Mouse (Mus musculus): ENCODE measurements around the gene Kcnk10. TPM values are rescaled to one million over a fixed set of nuclear protein-coding genes. Genes with fewer than 3 reads are reported as not detected.
A peak's percentile ranks its signal among the peaks of the same experiment; 100 is the strongest.
"Not testable (repeated sequence)": the region's sequence is repeated elsewhere in the genome, so short reads cannot be mapped to it uniquely, and the experiment has no call there.

Gene Kcnk10
- polyA plus RNA-seq (2012; rRNA removed), result 0.14 and 1.5 TPM in 2 replicates

DNA sequence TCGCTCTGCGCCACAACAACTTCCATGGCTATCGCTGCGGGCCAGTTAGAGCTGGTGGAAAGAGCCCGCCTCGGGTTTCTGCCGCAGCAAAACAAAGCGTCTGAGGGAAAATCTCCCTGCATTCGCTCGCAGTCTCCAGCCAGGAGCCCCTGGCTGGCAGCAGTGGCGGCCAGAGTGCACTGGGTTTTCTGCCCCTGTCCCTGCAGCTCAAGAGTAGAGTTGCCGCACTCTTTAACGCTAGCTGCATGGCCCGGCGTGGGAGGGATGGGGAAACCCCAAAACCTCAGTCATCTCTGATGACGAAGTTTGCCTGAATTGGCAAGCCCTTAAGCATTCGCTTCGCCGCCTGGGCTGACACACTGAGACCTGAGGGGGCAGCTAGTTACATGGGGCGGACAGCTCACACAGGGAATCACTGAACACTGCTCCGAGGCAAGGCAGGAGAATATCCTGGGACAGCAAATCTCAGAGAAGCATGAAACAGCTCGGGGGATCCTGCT, at the start of gene Kcnk10:
TSS of gene Kcnk10 (minus strand) at position 450 of the 500 bp plus-strand sequence.
- Histone ChIP-seq H3K27ac (ENCODE audit: control insufficient read depth, insufficient read depth, low read depth, low read length) (no peak within 1 kb of the TSS), H3K27me3 (ENCODE audit: control insufficient read depth, insufficient read depth, low read length) (peaks cover 2% of the 10 kb centered on the region; the same call in 1 of the 2 replicates), H3K36me3 (ENCODE audit: control insufficient read depth, insufficient read depth, low read length) (no peaks in the 10 kb centered on the region), H3K4me3 (ENCODE audit: control insufficient read depth, low read depth, low read length) (no peak within 1 kb of the TSS), H3K4me1 (ENCODE audit: control insufficient read depth, insufficient read depth, low read length) (peaks cover 15% of the 10 kb centered on the region)
- TF ChIP-seq POLR2A (IDR thresholded peaks at IDR 0.05; ENCODE audit: control insufficient read depth, low read depth, low read length), result no peak
- no peak for TF ChIP-seq CTCF (IDR thresholded peaks at IDR 0.05; ENCODE audit: control insufficient read depth, insufficient read depth, insufficient replicate concordance, low read depth, low read length)

DNA sequence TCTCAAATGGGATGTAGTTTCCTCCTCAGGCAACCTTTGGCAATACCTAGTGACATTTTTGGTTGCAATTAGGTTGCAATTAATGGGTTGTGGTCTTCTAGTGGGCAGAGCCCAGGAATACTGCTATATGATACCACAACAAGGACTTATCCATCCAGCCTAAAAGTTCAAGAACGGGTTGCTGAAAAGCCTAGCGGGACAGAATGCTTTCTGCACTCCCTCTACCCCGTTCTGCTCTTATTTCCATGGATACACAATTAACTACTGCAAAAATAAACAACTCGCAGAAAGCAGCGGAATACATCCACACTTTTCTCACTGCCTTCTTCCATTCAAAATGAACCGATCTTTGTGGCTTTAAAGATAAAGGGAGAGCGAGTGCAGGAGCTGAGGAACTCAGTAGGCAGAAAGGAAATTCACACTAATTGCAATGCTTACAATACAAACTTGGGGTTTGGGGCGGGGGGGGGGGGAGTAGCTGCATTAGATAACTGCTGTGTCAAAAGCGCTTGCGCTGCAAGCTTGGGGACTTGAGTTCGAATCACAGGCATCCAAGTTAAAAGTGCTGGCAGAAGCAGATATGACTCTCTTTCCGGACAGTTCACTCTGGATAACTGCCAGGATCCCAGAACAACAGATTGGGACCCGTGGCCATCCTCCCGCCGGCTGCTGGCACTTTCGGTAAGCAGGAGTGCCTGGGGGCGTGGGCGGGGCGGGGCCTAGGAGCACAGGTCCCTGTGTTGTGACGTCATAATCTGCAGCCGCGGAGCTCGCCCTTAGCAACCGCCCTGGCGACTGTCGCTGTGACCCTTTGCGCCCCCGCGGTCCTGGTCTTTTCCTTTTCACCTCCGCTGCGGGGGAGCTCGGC, 49.5 kb upstream of the Kcnk10 start, which contains the start of gene Spata7:
TSS of gene Spata7 (plus strand) at position 766 of the 868 bp plus-strand sequence.
- Histone ChIP-seq H3K36me3 (ENCODE audit: control insufficient read depth, insufficient read depth, low read length) (no peaks in the 10 kb centered on the region; the same call in 1 of the 2 replicates), H3K4me3 (ENCODE audit: control insufficient read depth, low read depth, low read length) (peak within 1 kb of the TSS; percentile 99), H3K27me3 (ENCODE audit: control insufficient read depth, insufficient read depth, low read length) (no peaks in the 10 kb centered on the region), H3K4me1 (ENCODE audit: control insufficient read depth, insufficient read depth, low read length) (no peaks in the 10 kb centered on the region), H3K27ac (ENCODE audit: control insufficient read depth, insufficient read depth, low read depth, low read length) (peak within 1 kb of the TSS; percentile 93)
- TF ChIP-seq CTCF (IDR thresholded peaks at IDR 0.05; ENCODE audit: control insufficient read depth, insufficient read depth, insufficient replicate concordance, low read depth, low read length), result no peak
- TF ChIP-seq POLR2A (IDR thresholded peaks at IDR 0.05; ENCODE audit: control insufficient read depth, low read depth, low read length), result peak; percentile 91

DNA sequence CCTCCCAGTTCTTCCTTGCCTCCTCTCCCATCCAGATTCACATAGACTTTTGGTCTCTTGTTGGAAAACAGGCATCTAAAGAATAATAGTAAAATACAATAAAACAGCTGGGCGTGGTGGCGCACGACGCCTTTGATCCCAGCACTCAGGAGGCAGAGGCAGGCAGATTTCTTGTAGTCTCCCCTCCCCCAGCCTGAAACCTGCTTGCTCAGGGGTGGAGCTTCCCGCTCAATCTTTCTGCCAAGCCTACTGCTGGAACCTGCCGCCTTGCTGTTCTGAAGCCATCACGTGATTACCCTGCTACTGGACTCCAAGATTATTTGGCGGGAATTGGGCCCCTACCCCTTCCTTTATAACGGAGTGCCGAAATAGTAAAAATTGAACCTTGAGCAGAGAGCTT, 45.2 kb upstream of the Kcnk10 start:
- H3K36me3 ChIP-seq (ENCODE audit: control insufficient read depth, insufficient read depth, low read length); H3K27me3 ChIP-seq (ENCODE audit: control insufficient read depth, insufficient read depth, low read length); H3K27ac ChIP-seq (ENCODE audit: control insufficient read depth, insufficient read depth, low read depth, low read length); H3K4me1 ChIP-seq (ENCODE audit: control insufficient read depth, insufficient read depth, low read length); H3K4me3 ChIP-seq (ENCODE audit: control insufficient read depth, low read depth, low read length): not testable (repeated sequence)

DNA sequence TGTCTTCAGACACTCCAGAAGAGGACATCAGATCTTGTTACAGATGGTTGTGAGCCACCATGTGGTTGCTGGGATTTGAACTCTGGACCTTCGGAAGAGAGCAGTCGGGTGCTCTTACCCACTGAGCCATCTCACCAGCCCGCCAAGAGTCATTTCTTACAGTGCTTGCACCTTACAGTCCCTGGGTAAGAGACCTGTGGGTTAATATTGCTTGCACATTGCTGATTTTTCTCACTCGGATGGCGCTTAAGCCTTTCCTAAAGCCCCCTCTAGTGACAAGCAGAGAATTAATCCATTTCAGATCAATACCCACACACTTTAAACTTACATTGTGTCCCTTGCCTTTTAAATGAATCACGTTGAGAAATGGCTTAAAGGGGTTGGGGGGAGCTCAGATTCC, 42.8 kb upstream of the Kcnk10 start:
- H3K27ac ChIP-seq (ENCODE audit: control insufficient read depth, insufficient read depth, low read depth, low read length); H3K27me3 ChIP-seq (ENCODE audit: control insufficient read depth, insufficient read depth, low read length); H3K4me3 ChIP-seq (ENCODE audit: control insufficient read depth, low read depth, low read length); H3K4me1 ChIP-seq (ENCODE audit: control insufficient read depth, insufficient read depth, low read length); H3K36me3 ChIP-seq (ENCODE audit: control insufficient read depth, insufficient read depth, low read length): not testable (repeated sequence)

DNA sequence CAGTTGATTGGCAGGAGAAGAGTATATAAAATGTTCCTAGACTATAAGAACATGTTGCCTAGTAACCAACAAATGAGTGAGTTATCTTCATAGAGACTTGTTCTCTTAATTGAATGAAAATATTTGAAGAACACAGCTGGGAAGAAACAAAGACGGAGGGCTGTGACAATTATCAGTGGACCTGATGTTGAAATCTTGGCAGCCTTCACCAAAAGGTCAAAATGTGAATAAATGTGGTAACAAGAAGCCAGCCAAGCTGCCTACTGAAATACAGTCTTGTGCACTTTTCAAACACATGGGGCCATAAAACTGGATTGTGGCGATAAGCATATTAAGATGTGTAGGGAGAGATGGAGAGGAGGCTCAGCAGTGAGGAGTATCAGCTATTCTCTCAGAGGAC, 41.4 kb upstream of the Kcnk10 start:
- TF ChIP-seq CTCF (IDR thresholded peaks at IDR 0.05; ENCODE audit: control insufficient read depth, insufficient read depth, insufficient replicate concordance, low read depth, low read length) (no peak), POLR2A (IDR thresholded peaks at IDR 0.05; ENCODE audit: control insufficient read depth, low read depth, low read length) (no peak)
- Histone ChIP-seq H3K4me3 (ENCODE audit: control insufficient read depth, low read depth, low read length) (no peak overlapping the region), H3K4me1 (ENCODE audit: control insufficient read depth, insufficient read depth, low read length) (peaks cover 2% of the 10 kb centered on the region; the same call in 1 of the 2 replicates), H3K36me3 (ENCODE audit: control insufficient read depth, insufficient read depth, low read length) (no peaks in the 10 kb centered on the region), H3K27me3 (ENCODE audit: control insufficient read depth, insufficient read depth, low read length) (no peaks in the 10 kb centered on the region), H3K27ac (ENCODE audit: control insufficient read depth, insufficient read depth, low read depth, low read length) (no peak overlapping the region)

DNA sequence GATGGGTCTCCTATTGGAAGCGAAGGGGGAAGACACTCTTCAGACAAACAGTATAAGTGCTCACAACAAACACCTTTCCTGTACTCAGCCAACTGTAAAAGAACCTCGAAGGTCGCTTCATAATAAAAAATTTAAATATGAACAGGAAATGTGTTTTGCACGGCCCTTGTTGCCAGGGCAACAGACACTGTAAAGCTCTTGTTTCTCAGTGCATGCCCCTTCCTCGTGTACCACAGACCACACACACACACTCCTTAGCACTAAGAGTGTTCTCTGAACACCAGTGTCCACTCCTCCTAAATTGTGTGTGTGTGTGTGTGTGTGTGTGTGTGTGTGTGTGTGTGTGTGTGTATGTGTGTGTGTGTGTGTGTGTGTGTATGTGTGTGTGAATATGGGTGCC, 37.6 kb upstream of the Kcnk10 start:
- TF ChIP-seq POLR2A (IDR thresholded peaks at IDR 0.05; ENCODE audit: control insufficient read depth, low read depth, low read length) (no peak), CTCF (IDR thresholded peaks at IDR 0.05; ENCODE audit: control insufficient read depth, insufficient read depth, insufficient replicate concordance, low read depth, low read length) (no peak)
- H3K4me3 ChIP-seq (ENCODE audit: control insufficient read depth, low read depth, low read length), result no peak overlapping the region
- no peak overlapping the region for H3K27ac ChIP-seq (ENCODE audit: control insufficient read depth, insufficient read depth, low read depth, low read length)
- H3K4me1 ChIP-seq (ENCODE audit: control insufficient read depth, insufficient read depth, low read length), result peaks cover 2% of the 10 kb centered on the region; the same call in 1 of the 2 replicates
- no peaks in the 10 kb centered on the region for H3K36me3 ChIP-seq (ENCODE audit: control insufficient read depth, insufficient read depth, low read length)
- H3K27me3 ChIP-seq (ENCODE audit: control insufficient read depth, insufficient read depth, low read length), result no peaks in the 10 kb centered on the region

DNA sequence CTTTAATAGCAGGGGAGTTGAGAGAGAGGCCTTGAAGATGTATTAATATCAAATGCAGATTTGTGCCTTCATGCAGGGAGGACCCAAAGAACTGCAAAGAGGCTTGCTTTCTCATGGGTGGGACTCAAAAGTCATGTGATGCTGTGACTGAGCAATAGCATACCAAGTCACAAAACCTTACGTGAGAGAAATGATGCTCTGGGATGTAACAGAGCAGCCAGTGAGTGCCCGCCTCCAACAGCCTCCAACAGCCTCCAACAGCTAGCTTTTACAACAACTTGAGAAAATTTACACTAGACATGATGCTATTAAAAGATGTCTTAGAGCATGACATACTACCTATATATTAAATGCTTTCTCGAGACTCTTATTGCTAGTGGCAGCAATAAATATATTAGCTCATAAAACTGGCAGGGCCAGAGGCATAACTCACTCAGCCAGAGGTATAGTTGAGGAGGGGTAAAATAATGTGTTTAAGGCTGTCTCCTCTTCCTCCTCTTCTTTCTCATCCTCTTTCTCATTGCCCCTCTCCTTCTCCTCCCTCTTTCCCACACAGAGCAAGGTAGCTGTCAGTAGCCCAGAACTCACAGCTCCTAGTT, 36.9 kb upstream of the Kcnk10 start:
- H3K4me3 ChIP-seq (ENCODE audit: control insufficient read depth, low read depth, low read length), result no peak overlapping the region
- TF ChIP-seq CTCF (IDR thresholded peaks at IDR 0.05; ENCODE audit: control insufficient read depth, insufficient read depth, insufficient replicate concordance, low read depth, low read length) (no peak), POLR2A (IDR thresholded peaks at IDR 0.05; ENCODE audit: control insufficient read depth, low read depth, low read length) (no peak)
- H3K27me3 ChIP-seq (ENCODE audit: control insufficient read depth, insufficient read depth, low read length), result no peaks in the 10 kb centered on the region
- no peak overlapping the region for H3K27ac ChIP-seq (ENCODE audit: control insufficient read depth, insufficient read depth, low read depth, low read length)
- peaks cover 2% of the 10 kb centered on the region; the same call in 1 of the 2 replicates for H3K4me1 ChIP-seq (ENCODE audit: control insufficient read depth, insufficient read depth, low read length)
- H3K36me3 ChIP-seq (ENCODE audit: control insufficient read depth, insufficient read depth, low read length), result no peaks in the 10 kb centered on the region

All from testis, adult 2 months (tissue).